Mouse (Mus musculus): ENCODE measurements around the gene Gprc5c.

Gprc5c gene

GRCm38 (mm10) chr11:114907567-114907966 is 56.6 kb downstream of the Gprc5c start:
- in situ Hi-C loops (cut with MboI, MseI), result loop anchor here in 1 of 2 experiments (5.0 kb wide), 1 partner anchor 90 kb away; no protein-coding TSS in a partner anchor

GRCm38 (mm10) chr11:114908086-114908485 is 57.1 kb downstream of the Gprc5c start:
- in situ Hi-C loops (cut with MboI, MseI), result loop anchor here in 1 of 2 experiments (5.0 kb wide), 1 partner anchor 91 kb away; no protein-coding TSS in a partner anchor

DNA sequence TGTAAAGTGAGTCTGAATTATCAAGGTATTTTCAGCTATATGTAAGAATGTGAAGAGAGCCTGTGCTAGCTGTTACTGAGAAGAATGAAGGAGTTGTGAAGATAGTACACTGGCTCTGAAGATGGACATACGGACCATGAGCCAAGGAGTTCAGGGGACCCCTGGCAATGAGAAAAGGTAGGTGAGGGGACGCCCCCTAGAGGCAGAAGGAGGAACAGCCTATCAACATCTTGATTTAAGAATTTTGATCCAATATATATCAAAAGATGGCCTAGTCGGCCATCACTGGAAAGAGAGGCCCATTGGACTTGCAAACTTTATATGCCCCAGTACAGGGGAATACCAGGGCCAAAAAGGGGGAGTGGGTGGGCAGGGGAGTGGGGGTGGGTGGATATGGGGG is 58.6 kb downstream of the Gprc5c start:
- in situ Hi-C loops (cut with MboI, MseI), result loop anchor here in 1 of 2 experiments (5.0 kb wide), 1 partner anchor 92 kb away; no protein-coding TSS in a partner anchor

DNA sequence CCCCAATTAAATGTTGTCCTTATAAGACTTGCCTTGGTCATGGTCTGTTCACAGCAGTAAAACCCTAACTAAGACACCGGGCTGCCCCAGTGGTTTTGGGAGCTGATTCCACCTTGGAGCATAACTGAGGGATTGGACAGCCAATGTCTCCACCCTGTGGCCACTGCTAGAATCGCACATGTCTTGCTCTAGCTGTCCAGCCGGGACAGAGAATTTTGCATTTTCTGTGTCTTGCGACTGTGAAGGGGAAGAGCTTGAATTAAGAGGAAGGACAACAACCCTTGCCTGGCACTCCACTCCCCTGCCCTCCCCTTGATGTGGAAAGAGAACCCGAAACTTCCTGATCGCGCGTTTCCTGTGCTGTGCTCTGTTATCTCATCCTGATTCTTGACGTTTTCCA is 61.9 kb downstream of the Gprc5c start:
- in situ Hi-C loops (cut with MboI, MseI), result loop anchor here in 1 of 2 experiments (5.0 kb wide), 1 partner anchor 166 kb away; no protein-coding TSS in a partner anchor

- in situ Hi-C loops (cut with MboI, MseI), result loop anchor here in 1 of 2 experiments (5.0 kb wide), 1 partner anchor 168 kb away; no protein-coding TSS in a partner anchor
Observed at GRCm38 (mm10) chr11:114914978-114915377, 64.0 kb downstream of the Gprc5c start.

DNA sequence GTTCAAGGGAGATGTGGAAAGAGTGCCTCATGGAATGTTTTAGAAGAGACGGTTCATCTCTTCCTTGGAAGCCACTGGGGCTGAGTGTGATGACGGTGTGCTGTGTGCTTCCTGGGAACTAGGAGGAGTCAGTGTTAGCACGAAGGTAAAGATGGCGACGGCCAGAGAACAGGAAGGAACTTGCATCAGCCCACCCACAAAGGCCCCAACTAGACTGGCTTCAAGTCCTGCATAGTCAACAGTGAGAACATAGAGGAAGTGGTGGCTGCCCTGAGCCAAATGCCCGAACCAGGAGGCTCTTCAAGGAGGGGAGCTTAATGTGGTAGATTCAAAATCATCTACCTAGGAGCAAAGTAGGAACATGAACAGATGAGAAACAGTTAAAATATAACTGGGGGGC is 66.2 kb downstream of the Gprc5c start:
- in situ Hi-C loops (cut with MboI, MseI), result no loop called here

Data from T-helper 17 cell (primary cell).